Mouse (Mus musculus) lung, adult 18-20 months (tissue): Measurements from ENCODE around the gene Olfr259.

Experiments
- DNase-seq, 2 experiments: peaks; one replicate each; pipeline ENCODE4 v3.0.0; 2022; ENCODE audit warnings: mixed read lengths in 2 of 2

The Olfr259 gene

DNA sequence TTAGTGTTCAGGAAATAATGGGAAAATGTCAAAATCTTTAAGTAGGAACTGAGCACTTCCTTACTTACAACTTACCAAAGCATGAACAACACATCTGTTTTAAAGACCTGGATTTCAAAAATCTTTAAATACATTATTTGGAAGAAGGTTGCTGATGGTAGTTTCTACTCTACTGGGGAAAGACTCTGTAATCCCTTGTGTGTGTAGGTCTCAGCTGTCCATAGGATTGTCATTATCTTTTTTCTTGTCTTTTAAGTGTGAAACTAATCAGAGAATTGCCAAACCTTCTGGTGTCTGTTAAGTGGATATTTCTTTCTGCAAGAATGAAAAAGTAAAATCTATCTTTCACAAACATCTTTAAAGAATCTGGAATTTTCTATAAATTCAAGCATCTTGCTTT lies at the start of gene Olfr259:
Gene Olfr259 (minus strand): TSS at position 101 of the 400 bp plus-strand sequence.
- DNase-seq, result no peak

DNA sequence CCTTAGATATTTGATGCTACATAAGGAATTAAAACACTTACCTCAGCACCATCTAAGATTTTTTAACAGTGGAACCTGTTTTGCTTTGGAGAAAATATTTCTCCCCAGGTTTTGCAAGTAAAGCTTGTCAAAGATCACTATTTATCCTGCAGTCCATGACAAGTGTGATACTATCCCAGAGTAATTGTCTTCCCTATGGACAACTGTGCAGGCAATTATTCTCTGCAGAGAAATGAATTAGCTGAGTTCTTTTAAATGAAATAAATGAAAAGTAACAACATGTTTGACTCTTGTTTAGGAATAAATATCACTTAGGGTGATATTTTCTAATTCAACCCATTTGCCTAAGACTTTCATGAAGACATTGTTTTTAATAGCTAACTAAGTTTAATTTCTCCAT lies 38.2 kb upstream of the Olfr259 start, which contains the start of gene Olfr1111:
Gene Olfr1111 (minus strand): TSS at position 101 of the 400 bp plus-strand sequence.
- DNase-seq, result no peak

DNA sequence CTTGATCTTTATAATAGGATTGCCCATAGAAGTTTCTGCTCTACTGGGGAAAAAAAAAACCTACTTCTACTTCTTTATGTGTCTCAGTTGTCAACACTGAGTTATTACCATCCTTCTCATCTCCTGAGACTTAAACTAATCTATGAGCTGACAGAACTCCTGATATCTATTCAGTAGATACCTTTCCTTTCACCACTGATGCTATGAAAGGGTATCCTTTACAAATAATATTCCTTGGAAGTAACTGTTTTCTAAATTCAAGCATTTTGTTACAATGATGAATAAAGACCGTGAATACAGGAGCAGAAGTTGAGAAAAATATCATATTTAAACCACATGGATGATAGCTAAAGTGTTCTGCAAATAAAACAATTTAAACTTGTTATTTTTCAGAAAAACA lies 25.8 kb upstream of the Olfr259 start, which contains the start of gene Olfr1110:
Gene Olfr1110 (minus strand): TSS at position 101 of the 400 bp plus-strand sequence.
- no peak for DNase-seq

DNA sequence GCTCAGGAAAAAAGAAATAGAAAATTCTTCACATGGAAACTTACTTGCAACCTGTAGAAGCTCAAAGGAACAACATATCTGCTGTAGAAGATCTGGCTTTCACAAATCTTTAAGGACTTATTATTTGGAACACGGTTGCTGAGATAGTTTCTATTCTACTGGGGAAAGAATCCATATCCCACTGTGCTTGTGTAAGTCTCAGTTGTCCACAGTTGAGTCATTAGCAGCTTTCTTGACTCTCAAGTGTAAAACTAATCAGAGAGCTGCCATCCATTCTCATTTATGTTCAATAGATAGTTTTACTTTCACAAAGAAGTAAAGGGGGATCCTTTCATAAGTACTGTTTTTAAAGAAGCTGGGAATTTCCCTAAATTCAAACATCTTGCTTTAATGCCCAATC lies 18.5 kb downstream of the Olfr259 start, which contains the start of gene Olfr1109:
Gene Olfr1109 (minus strand): TSS at position 101 of the 400 bp plus-strand sequence.
- DNase-seq, result no peak

DNA sequence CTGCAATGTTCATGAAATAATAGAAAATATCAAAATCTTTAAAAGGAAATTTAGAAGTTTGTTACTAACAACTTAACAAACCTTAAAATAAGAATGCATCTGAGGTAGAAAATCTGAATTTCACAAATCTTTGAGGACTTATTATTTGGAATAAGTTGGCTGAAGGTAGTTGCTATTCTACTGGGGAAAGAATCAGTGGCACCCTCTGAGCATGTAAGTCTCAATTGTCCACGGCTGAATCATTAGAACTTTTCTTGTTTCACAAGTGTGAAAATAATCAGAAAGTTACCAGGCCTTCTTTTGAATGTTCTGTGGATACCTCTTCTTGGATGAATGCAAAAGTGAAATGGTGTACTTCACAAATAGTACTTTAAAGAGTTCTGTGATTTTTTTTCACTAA lies 38.6 kb downstream of the Olfr259 start, which contains the start of gene Olfr1107:
Gene Olfr1107 (minus strand): TSS at position 101 of the 400 bp plus-strand sequence.
- no peak for DNase-seq
